Comparison of ENCODE assay signal across 8 mouse cellular contexts in genomic region chr3:133092274-133092853, GRCm38 (mm10). TPM values are rescaled to one million over a fixed set of nuclear protein-coding genes. Genes with fewer than 3 reads are reported as not detected.
DNase-seq lines count a peak whose midpoint lies in the region; ATAC-seq and TF ChIP-seq lines count a peak whose summit lies in the region.

No protein-coding gene starts in this region.

- H3K9me3 ChIP-seq in ES-E14 (ENCODE audit: control insufficient read depth, insufficient read depth, low read depth, low read length), result no peaks in the 10 kb centered on the region
- no peaks in the 10 kb centered on the region for H3K9me3 ChIP-seq in lung, postnatal 0 days (ENCODE audit: low read length)

- H3K27ac ChIP-seq in cerebellum, adult 2 months (ENCODE audit: insufficient read depth, low read length), result peak overlapping the region; percentile 47; the same call in 1 of the 2 replicates
- peak overlapping the region; percentile 81 for H3K27ac ChIP-seq in ES-E14 (ENCODE audit: insufficient read depth, low read depth, low read length, poor library complexity, severe bottlenecking)
- H3K27ac ChIP-seq in lung, postnatal 0 days (ENCODE audit: low read length), result peak overlapping the region; percentile 90

- DNase-seq in cerebellum, adult 2 months, result no peak
- DNase-seq in cerebellum, adult 18-20 months, result no peak
- peak; percentile 16 for DNase-seq in ES-E14 (ENCODE audit: low read depth, low spot score)
- DNase-seq in lung, postnatal 0 days (ENCODE audit: low spot score), result peak; percentile 51
- no peak for DNase-seq in urinary bladder, postnatal 36 days (ENCODE audit: low spot score in 2 of 2)
- no peak for DNase-seq in frontal cortex, postnatal 25 days (ENCODE audit: low spot score in 2 of 2)
- DNase-seq in MN1 (ENCODE audit: low spot score), result no peak

- no peak for TF ChIP-seq POLR2A in cerebellum, adult 2 months (IDR thresholded peaks at IDR 0.05; ENCODE audit: borderline replicate concordance, insufficient read depth, low read length)

- H3K4me1 ChIP-seq in cerebellum, adult 2 months (ENCODE audit: control insufficient read depth, insufficient read depth, low read length), result no peaks in the 10 kb centered on the region
- H3K4me1 ChIP-seq in ES-E14 (ENCODE audit: control insufficient read depth in 2 of 2, insufficient read depth in 2 of 2, low read length in 2 of 2, poor library complexity in 1 of 2), result no peaks in the 10 kb centered on the region
- peaks cover 6% of the 10 kb centered on the region; the same call in 1 of the 2 replicates for H3K4me1 ChIP-seq in lung, postnatal 0 days (ENCODE audit: insufficient read depth, low read depth, low read length)

- H3K4me2 ChIP-seq in lung, postnatal 0 days (replicated peaks; ENCODE audit: low read depth, low read length), result peak overlapping the region; percentile 61

- TF ChIP-seq CTCF in cerebellum, adult 2 months (IDR thresholded peaks at IDR 0.05; ENCODE audit: borderline replicate concordance, insufficient read depth, low read depth, low read length), result no peak
- TF ChIP-seq CTCF in lung, postnatal 0 days (IDR thresholded peaks at IDR 0.05), result no peak

- ATAC-seq in granulocyte monocyte progenitor cell, adult 5-6 weeks (replicated peaks; ENCODE audit: poor library complexity, severe bottlenecking), result peak; percentile 42
- ATAC-seq in lung, postnatal 0 days, result no peak

- TF ChIP-seq EP300 in lung, postnatal 0 days (IDR thresholded peaks at IDR 0.05), result no peak

- peak overlapping the region; percentile 71 for H3K4me3 ChIP-seq in cerebellum, adult 2 months (replicated peaks; ENCODE audit: insufficient read depth, low read depth, low read length)
- peak overlapping the region; percentile 97 to 99 for H3K4me3 ChIP-seq in ES-E14 (ENCODE audit: insufficient read depth in 1 of 2, low read depth in 1 of 2, low read length in 2 of 2, poor library complexity in 1 of 2, severe bottlenecking in 1 of 2)
- H3K4me3 ChIP-seq in lung, postnatal 0 days (ENCODE audit: low read depth, low read length), result peak overlapping the region; percentile 94

- peak overlapping the region; percentile 99 for H3K9ac ChIP-seq in ES-E14 (ENCODE audit: insufficient read depth, low read depth, low read length, poor library complexity, severe bottlenecking)
- H3K9ac ChIP-seq in lung, postnatal 0 days (replicated peaks; ENCODE audit: low read depth), result peak overlapping the region; percentile 86

- in situ Hi-C loops in ES-E14 (cut with MboI; ENCODE audit: low sequenced_read_pairs in 2 of 2, unreplicated experiment in 2 of 2), result no loop called here

- H3K27me3 ChIP-seq in cerebellum, adult 2 months (ENCODE audit: control insufficient read depth, insufficient read depth, low read length), result no peaks in the 10 kb centered on the region
- H3K27me3 ChIP-seq in lung, postnatal 0 days (replicated peaks; ENCODE audit: insufficient read depth, low read length), result no peaks in the 10 kb centered on the region

- under 1% methylated on average over 7 of the region's 7 CpGs for WGBS in cerebellum, adult 2 months
- WGBS in lung, postnatal 0 days, result under 1% methylated on average over 7 of the region's 7 CpGs

- H3K36me3 ChIP-seq in ES-E14 (ENCODE audit: control insufficient read depth, insufficient read depth, low read length, poor library complexity, severe bottlenecking), result no peaks in the 10 kb centered on the region; the same call in 1 of the 2 replicates
- no peaks in the 10 kb centered on the region for H3K36me3 ChIP-seq in lung, postnatal 0 days (ENCODE audit: insufficient read depth, low read length)

TF ChIP-seq in ES-E14, 5 proteins besides CTCF, POLR2A, EP300 and RAD21:
- no peak for TF ChIP-seq HCFC1 (IDR thresholded peaks at IDR 0.05; ENCODE audit: borderline replicate concordance, insufficient read depth, low read length)
- no peak for TF ChIP-seq CHD2 (IDR thresholded peaks at IDR 0.05; ENCODE audit: low read depth, low read length)
- TF ChIP-seq MAFK (IDR thresholded peaks at IDR 0.05; ENCODE audit: insufficient read depth, low read depth, low read length), result no peak
- TF ChIP-seq ZNF384 (IDR thresholded peaks at IDR 0.05; ENCODE audit: low read depth, low read length), result no peak
- no peak for TF ChIP-seq ZC3H11A (IDR thresholded peaks at IDR 0.05; ENCODE audit: borderline replicate concordance, low read depth, low read length)

RNA-seq across cellular contexts. Expression of gene Gstcd, which starts 0.5 kb away (rescaled TPM):
- 7.3 and 8.2 TPM in 2 replicates for polyA plus RNA-seq in cerebellum, adult 2 months (2012; rRNA removed)
- 24.2 and 25.2 TPM in 2 replicates for total RNA-seq in ES-E14 (2012; rRNA removed)
- 21.6 and 33.1 TPM in 2 replicates for total RNA-seq in granulocyte monocyte progenitor cell, adult 5-6 weeks (2014; fragmentation: Nextera tagmentation)
- total RNA-seq in granulocyte monocyte progenitor cell, adult 5-6 weeks (2017), result 17.5 and 18.7 TPM in 2 replicates
- polyA plus RNA-seq in lung, postnatal 0 days (2015; fragmentation: Nextera tagmentation; extraction: Ambion mirVana), result 2.0 TPM in 2 replicates

RNA-seq across cellular contexts. Expression of gene Ints12, which starts 0.7 kb away (rescaled TPM):
- 10.4 and 10.9 TPM in 2 replicates for polyA plus RNA-seq in cerebellum, adult 2 months (2012; rRNA removed)
- total RNA-seq in ES-E14 (2012; rRNA removed), result 20.9 and 24.3 TPM in 2 replicates
- 20.7 and 32.7 TPM in 2 replicates for total RNA-seq in granulocyte monocyte progenitor cell, adult 5-6 weeks (2014; fragmentation: Nextera tagmentation)
- total RNA-seq in granulocyte monocyte progenitor cell, adult 5-6 weeks (2017), result 15.8 and 16.3 TPM in 2 replicates
- 15.8 and 17.0 TPM in 2 replicates for polyA plus RNA-seq in lung, postnatal 0 days (2015; fragmentation: Nextera tagmentation; extraction: Ambion mirVana)

Comparison
In these comparisons a context has a peak if more than half of its experiments do, and no peak if none do; other contexts are left out.
1. DNase-seq: peak in ES-E14 (single experiment) and lung, postnatal 0 days (single experiment); none in cerebellum, adult 2 months (0 of 2), cerebellum, adult 18-20 months (0 of 2), urinary bladder, postnatal 36 days (0 of 2), frontal cortex, postnatal 25 days (0 of 2) and MN1 (single experiment).
2. Peak in every context shown above with its lines, with median percentiles within 50 percentile points of each other: H3K27ac ChIP-seq and H3K4me3 ChIP-seq.